Mouse (Mus musculus) kidney, adult 2 months (tissue): ENCODE measurements around the gene Lrrc8c.

ENCODE experiments used
- CTCF ChIP-seq: fragments of 200-500 bp; conservative IDR thresholded peaks from 2 replicates; pipeline ENCODE4 v1.5.1; 2011; ENCODE audit warnings: low read depth, mild to moderate bottlenecking, control low read depth, low read length, moderate library complexity, mixed read lengths; ENCODE audit not compliant: insufficient read depth, insufficient read length
- POLR2A ChIP-seq: fragments of 200-500 bp; IDR thresholded peaks from one replicate; pipeline ENCODE4 v1.6.1; 2011; ENCODE audit warnings: low read depth, low read length, control low read depth

DNA sequence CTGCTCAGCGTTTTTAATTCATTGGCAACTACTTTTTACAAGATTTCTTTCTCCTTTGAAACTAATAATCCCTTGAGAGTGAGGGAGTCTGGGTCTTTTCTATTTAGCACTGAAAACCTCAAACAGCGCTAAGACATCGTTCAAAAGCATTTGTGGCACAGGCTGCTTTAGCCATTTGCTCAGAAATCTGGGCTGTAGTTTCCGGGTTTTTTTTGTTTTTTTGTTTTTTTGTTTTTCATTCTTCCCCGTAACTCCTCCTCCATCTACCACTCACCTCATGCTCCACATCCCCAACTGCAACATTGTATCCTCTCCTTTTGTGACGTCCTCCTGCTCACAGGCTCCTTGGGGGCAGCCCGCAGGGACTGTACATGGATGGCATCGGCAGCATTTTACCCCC is 124.1 kb downstream of the Lrrc8c start:
- TF ChIP-seq CTCF (no peak), POLR2A (no peak)
